In the genomic region with DNA sequence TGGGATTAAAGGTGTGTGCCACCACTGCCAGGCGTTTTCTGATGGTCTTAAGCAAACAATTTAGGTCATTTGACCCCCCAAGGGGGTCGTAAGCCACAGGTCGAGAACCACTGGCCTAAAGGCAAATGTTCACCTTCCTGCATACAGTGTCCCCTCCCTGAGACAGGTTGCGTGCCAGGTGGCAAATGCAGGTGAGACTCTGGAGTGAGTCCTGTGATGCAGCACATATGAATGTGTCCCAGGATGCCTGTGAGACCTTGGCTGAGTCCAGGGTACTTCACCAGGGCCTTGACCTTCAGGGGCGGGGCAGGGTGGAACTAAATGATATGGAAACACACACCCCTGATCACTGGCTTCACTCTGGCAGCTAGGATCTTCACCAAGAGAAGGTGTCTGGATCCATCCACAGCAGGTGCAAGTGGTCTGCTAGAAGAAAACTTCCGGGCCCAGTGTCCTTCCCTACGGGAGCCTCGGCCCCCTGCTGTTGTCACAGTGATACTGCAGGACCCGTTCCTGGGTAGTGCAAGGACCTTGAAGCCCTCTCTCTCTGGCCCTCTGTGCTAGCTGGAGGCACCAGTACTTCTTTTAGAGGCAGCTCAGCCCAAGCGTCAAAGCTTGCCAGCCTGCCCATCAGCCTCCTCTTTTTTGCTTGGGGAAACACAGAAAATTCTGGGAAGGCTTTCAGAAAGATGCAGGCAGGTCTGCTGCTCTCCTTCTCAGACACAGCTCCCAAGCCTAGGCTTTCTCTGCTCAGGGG, we compare ENCODE assay signal across 9 mouse cellular contexts. TPM values are rescaled to one million over a fixed set of nuclear protein-coding genes. Genes with fewer than 3 reads are reported as not detected.
DNase-seq lines count a peak whose midpoint lies in the region; ATAC-seq and TF ChIP-seq lines count a peak whose summit lies in the region.
"Had no signal": no experiment of that assay in that cellular context is flagged by ENCODE, and none has a peak within 500 bp of the region (broad histone marks: within the 10 kb centered on the region; RNA-seq: fewer than 3 reads in every experiment).

No protein-coding gene starts in this region.

- no peak for TF ChIP-seq EP300 in ES-Bruce4 (IDR thresholded peaks at IDR 0.05; ENCODE audit: insufficient read depth, low read depth, low read length)

- DNase-seq in kidney, adult 2 months = peak; percentile 68
- DNase-seq in kidney, adult 8-10 months = no peak
- peak; percentile 71 for DNase-seq in brain, adult 2 months (ENCODE audit: low read depth, low spot score)
- peak; percentile 72 for DNase-seq in liver
- DNase-seq in frontal cortex, postnatal 14 days (ENCODE audit: low spot score in 2 of 2) = no peak

- no peak overlapping the region for H3K27ac ChIP-seq in kidney, adult 2 months (ENCODE audit: insufficient read depth, low read depth, low read length)
- no peak overlapping the region for H3K27ac ChIP-seq in ES-Bruce4 (ENCODE audit: insufficient read depth, low read length)
- peak overlapping the region; percentile 34; the same call in 1 of the 2 replicates for H3K27ac ChIP-seq in heart, embryonic 12.5 days (ENCODE audit: poor library complexity, severe bottlenecking)
- no peak overlapping the region for H3K27ac ChIP-seq in neural tube, embryonic 13.5 days (replicated peaks)
- H3K27ac ChIP-seq: limb, embryonic 15.5 days had no signal

- no peak for ATAC-seq in heart, embryonic 12.5 days (ENCODE audit: insufficient number of reproducible peaks, low FRiP score)
- no peak for ATAC-seq in neural tube, embryonic 13.5 days (ENCODE audit: low read depth)

- no peak overlapping the region for H3K4me3 ChIP-seq in kidney, adult 2 months (ENCODE audit: insufficient read depth, low read depth, low read length)
- no peak overlapping the region for H3K4me3 ChIP-seq in ES-Bruce4 (ENCODE audit: low read depth, low read length)
- H3K4me3 ChIP-seq in heart, embryonic 12.5 days = no peak overlapping the region
- H3K4me3 ChIP-seq in neural tube, embryonic 13.5 days = no peak overlapping the region
- H3K4me3 ChIP-seq: limb, embryonic 15.5 days had no signal

- 41% methylated on average over 10 of the region's 10 CpGs for WGBS in kidney, adult 2 months
- 40% methylated on average over 10 of the region's 10 CpGs for WGBS in heart, embryonic 12.5 days
- WGBS in neural tube, embryonic 13.5 days = 49% methylated on average over 10 of the region's 10 CpGs

- TF ChIP-seq CTCF in kidney, adult 2 months (conservative IDR thresholded peaks at IDR 0.05; ENCODE audit: insufficient read depth, insufficient read length, low read depth, low read length) = peak; percentile 75
- peak; percentile 50 for TF ChIP-seq CTCF in ES-Bruce4 (IDR thresholded peaks at IDR 0.05; ENCODE audit: low read depth, low read length)

- no peaks in the 10 kb centered on the region for H3K9me3 ChIP-seq in ES-Bruce4 (replicated peaks; ENCODE audit: control insufficient read depth, insufficient read depth, low read length, poor library complexity, severe bottlenecking)
- no peaks in the 10 kb centered on the region for H3K9me3 ChIP-seq in heart, embryonic 12.5 days (replicated peaks)
- H3K9me3 ChIP-seq in neural tube, embryonic 13.5 days = no peaks in the 10 kb centered on the region
- H3K9me3 ChIP-seq: limb, embryonic 15.5 days had no signal

- no peak for TF ChIP-seq POLR2A in kidney, adult 2 months (IDR thresholded peaks at IDR 0.05; ENCODE audit: low read depth, low read length)
- no peak for TF ChIP-seq POLR2A in ES-Bruce4 (IDR thresholded peaks at IDR 0.05; ENCODE audit: insufficient read depth, low read length)

- peaks cover 24% of the 10 kb centered on the region for H3K4me1 ChIP-seq in kidney, adult 2 months (ENCODE audit: control insufficient read depth, insufficient read depth, low read length)
- H3K4me1 ChIP-seq in ES-Bruce4 (ENCODE audit: control insufficient read depth, insufficient read depth, low read length) = peaks cover 12% of the 10 kb centered on the region
- H3K4me1 ChIP-seq in heart, embryonic 12.5 days (replicated peaks) = peaks cover 88% of the 10 kb centered on the region
- H3K4me1 ChIP-seq in neural tube, embryonic 13.5 days (replicated peaks) = peaks cover 72% of the 10 kb centered on the region

- H3K4me2 ChIP-seq in heart, embryonic 12.5 days = no peak overlapping the region; the same call in 1 of the 2 replicates
- no peak overlapping the region for H3K4me2 ChIP-seq in neural tube, embryonic 13.5 days
- H3K4me2 ChIP-seq: limb, embryonic 15.5 days had no signal

- H3K9ac ChIP-seq in ES-Bruce4 (ENCODE audit: low read depth, poor library complexity, severe bottlenecking) = no peak overlapping the region
- H3K9ac ChIP-seq in heart, embryonic 12.5 days = 0 out of 2 replicates have a peak overlapping the region, but pooled peaks have one; percentile 41
- 0 out of 2 replicates have a peak overlapping the region, but pooled peaks have one; percentile 12 for H3K9ac ChIP-seq in neural tube, embryonic 13.5 days
- H3K9ac ChIP-seq: limb, embryonic 15.5 days had no signal

- no peaks in the 10 kb centered on the region for H3K36me3 ChIP-seq in kidney, adult 2 months (ENCODE audit: control insufficient read depth, insufficient read depth, low read length)
- H3K36me3 ChIP-seq in ES-Bruce4 (ENCODE audit: control insufficient read depth, insufficient read depth, low read length, poor library complexity, severe bottlenecking) = no peaks in the 10 kb centered on the region
- 0 out of 2 replicates have a peak, but pooled peaks cover 3% of the 10 kb centered on the region for H3K36me3 ChIP-seq in heart, embryonic 12.5 days
- no peaks in the 10 kb centered on the region for H3K36me3 ChIP-seq in neural tube, embryonic 13.5 days
- H3K36me3 ChIP-seq: limb, embryonic 15.5 days had no signal

- H3K27me3 ChIP-seq in kidney, adult 2 months (replicated peaks; ENCODE audit: control insufficient read depth, insufficient read depth, low read length) = no peaks in the 10 kb centered on the region
- H3K27me3 ChIP-seq in ES-Bruce4 (ENCODE audit: control insufficient read depth, insufficient read depth, low read length, poor library complexity, severe bottlenecking) = no peaks in the 10 kb centered on the region
- H3K27me3 ChIP-seq in heart, embryonic 12.5 days (replicated peaks) = no peaks in the 10 kb centered on the region
- no peaks in the 10 kb centered on the region for H3K27me3 ChIP-seq in neural tube, embryonic 13.5 days
- H3K27me3 ChIP-seq: limb, embryonic 15.5 days had no signal

RNA-seq across cellular contexts. Expression of a gene that starts 13.4 kb away (rescaled TPM):
- not detected in 2 replicates for polyA plus RNA-seq in kidney, adult 2 months (2012; rRNA removed)
- polyA plus RNA-seq in ES-Bruce4 (2011; ENCODE audit: insufficient read depth, insufficient read length, low read depth, missing spikeins) = not detected in 2 replicates
- polyA plus RNA-seq in heart, embryonic 12.5 days (2016; fragmentation: Nextera tagmentation; extraction: Ambion mirVana) = 3.2 and 4.0 TPM in 2 replicates
- 0.22 TPM in 1 of 2 replicates, not detected in the other for polyA plus RNA-seq in neural tube, embryonic 13.5 days (2015; fragmentation: Nextera tagmentation; extraction: Ambion mirVana)

RNA-seq across cellular contexts. Expression of a gene that starts 16.8 kb away (rescaled TPM):
- 106 and 119 TPM in 2 replicates for polyA plus RNA-seq in kidney, adult 2 months (2012; rRNA removed)
- 28.1 and 29.6 TPM in 2 replicates for polyA plus RNA-seq in ES-Bruce4 (2011; ENCODE audit: insufficient read depth, insufficient read length, low read depth, missing spikeins)
- 43.8 and 48.8 TPM in 2 replicates for polyA plus RNA-seq in heart, embryonic 12.5 days (2016; fragmentation: Nextera tagmentation; extraction: Ambion mirVana)
- 35.7 and 38.8 TPM in 2 replicates for polyA plus RNA-seq in neural tube, embryonic 13.5 days (2015; fragmentation: Nextera tagmentation; extraction: Ambion mirVana)

RNA-seq across cellular contexts. Expression of a gene that starts 26.8 kb away (rescaled TPM):
- 76.0 and 80.1 TPM in 2 replicates for polyA plus RNA-seq in kidney, adult 2 months (2012; rRNA removed)
- polyA plus RNA-seq in ES-Bruce4 (2011; ENCODE audit: insufficient read depth, insufficient read length, low read depth, missing spikeins) = 156 and 167 TPM in 2 replicates
- polyA plus RNA-seq in heart, embryonic 12.5 days (2016; fragmentation: Nextera tagmentation; extraction: Ambion mirVana) = 724 and 730 TPM in 2 replicates
- polyA plus RNA-seq in neural tube, embryonic 13.5 days (2015; fragmentation: Nextera tagmentation; extraction: Ambion mirVana) = 289 and 336 TPM in 2 replicates

RNA-seq across cellular contexts. Expression of a gene that starts 31.8 kb away (rescaled TPM):
- 0.11 TPM in 1 of 2 replicates, not detected in the other for polyA plus RNA-seq in kidney, adult 2 months (2012; rRNA removed)
- polyA plus RNA-seq in ES-Bruce4 (2011; ENCODE audit: insufficient read depth, insufficient read length, low read depth, missing spikeins) = 0.78 and 0.97 TPM in 2 replicates
- 0.15 TPM in 1 of 2 replicates, not detected in the other for polyA plus RNA-seq in heart, embryonic 12.5 days (2016; fragmentation: Nextera tagmentation; extraction: Ambion mirVana)
- polyA plus RNA-seq in neural tube, embryonic 13.5 days (2015; fragmentation: Nextera tagmentation; extraction: Ambion mirVana) = 1.2 and 1.5 TPM in 2 replicates

Comparison
In these comparisons a context has a peak if more than half of its experiments do, and no peak if none do; other contexts are left out.
1. DNase-seq: peak in kidney, adult 2 months (single experiment), brain, adult 2 months (single experiment) and liver (single experiment); none in kidney, adult 8-10 months (0 of 2) and frontal cortex, postnatal 14 days (0 of 2).